Mouse (Mus musculus) CD4-positive naive resting alpha-beta T cell, adult 57 days (primary cell): ENCODE data around the gene Irgm1. TPM values are rescaled to one million over a fixed set of nuclear protein-coding genes. Genes with fewer than 3 reads are reported as not detected.

ENCODE experiments used
- total RNA-seq: library from RNA; stranded (reverse); gene quantifications from one replicate; pipeline ENCODE4 v1.2.4, GENCODE M21; 2023

The Irgm1 gene
- 47.4 TPM for total RNA-seq

DNA sequence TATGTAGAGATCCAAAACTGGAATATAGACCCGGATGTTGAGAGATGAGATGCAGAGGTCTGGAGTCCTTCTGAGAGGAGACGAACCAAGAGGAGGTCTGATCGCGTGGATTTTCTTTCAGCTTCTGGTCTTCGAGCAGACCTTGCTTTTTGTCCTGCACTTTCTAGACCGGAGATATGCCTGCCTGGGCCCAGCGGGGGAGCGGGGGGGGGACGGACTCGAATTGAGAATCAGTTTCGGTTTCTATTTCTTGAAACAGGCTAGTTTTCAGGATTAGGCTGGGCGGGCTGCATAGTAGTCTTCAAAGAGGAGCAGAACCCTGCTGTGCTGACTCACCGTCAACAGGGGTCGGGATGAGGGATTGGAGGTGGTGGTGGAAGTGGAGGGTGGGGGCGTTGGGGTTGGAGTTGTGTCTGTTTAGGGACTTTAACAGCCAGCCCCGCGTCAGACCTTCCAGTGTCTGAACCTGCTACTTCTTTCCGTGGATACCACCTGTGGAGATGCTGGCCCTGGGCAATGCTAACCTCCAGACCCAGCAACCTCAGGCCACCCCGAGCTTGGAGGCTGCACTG is at the start of gene Irgm1:
TSS of gene Irgm1 (minus strand) at position 483 of the 572 bp plus-strand sequence.

GRCm38 (mm10) chr11:48902021-48902420 is 30.5 kb upstream of the Irgm1 start, which contains the start of gene Gm5431:
Gene Gm5431 (minus strand): TSS chr11:48902214.

GRCm38 (mm10) chr11:48825979-48826751 is 45.3 kb downstream of the Irgm1 start, which contains the start of the genes Trim7 and Gm12184:
Gene Trim7 (plus strand): TSS chr11:48826140.
Gene Gm12184 (minus strand): TSS chr11:48826655.

GRCm38 (mm10) chr11:48816800-48817665 is 54.5 kb downstream of the Irgm1 start, which contains the start of gene Trim41:
Gene Trim41 (minus strand): TSS chr11:48817353.

Other genes starting within 250 kb of the Irgm1 start
- 2,005 TPM for gene Rack1, start 71.4 kb downstream of the Irgm1 start, total RNA-seq
- gene Trim41, start 54.3 kb downstream of the Irgm1 start, total RNA-seq = 30.0 TPM
- 5.9 TPM for gene Trim7, start 45.5 kb downstream of the Irgm1 start, total RNA-seq
- 1.3 TPM for gene Gm12184, start 45.0 kb downstream of the Irgm1 start, total RNA-seq
- 20.8 TPM for gene Gm5431, start 30.5 kb upstream of the Irgm1 start, total RNA-seq
- 39.6 TPM for gene Psme2b, start 74.5 kb upstream of the Irgm1 start, total RNA-seq
- gene Olfr56, start 107.2 kb upstream of the Irgm1 start, total RNA-seq = 1.0 TPM
- gene 9930111J21Rik1, start 107.7 kb upstream of the Irgm1 start, total RNA-seq = 75.3 TPM
- gene Gm12185, start 120.5 kb upstream of the Irgm1 start, total RNA-seq = 50.5 TPM
- 82.7 TPM for gene Tgtp1, start 122.5 kb upstream of the Irgm1 start, total RNA-seq
- 78.9 TPM for gene 9930111J21Rik2, start 179.6 kb upstream of the Irgm1 start, total RNA-seq
- 40.7 TPM for gene Tgtp2, start 192.5 kb upstream of the Irgm1 start, total RNA-seq
- gene Ifi47, start 204.9 kb upstream of the Irgm1 start, total RNA-seq = 140 TPM
- gene Olfr1396, start 243.2 kb upstream of the Irgm1 start, total RNA-seq = not detected